Mouse (Mus musculus): ENCODE measurements at regions not wholly inside any gene's neighbourhood (a gene's known extent, or its start where the extent isn't known, plus 50 kb on each side); places are given as distances from the start of the nearest gene placed in this dataset.

- H3K4me3 ChIP-seq: no peak overlapping the region
- no peak overlapping the region for H3K27ac ChIP-seq
- DNase-seq: no peak
- no peak for TF ChIP-seq CTCF (IDR thresholded peaks at IDR 0.05)
- intact Hi-C loops (cut with DNase I): no loop called here
Observed at GRCm38 (mm10) chr7:133316701-133317475, 192.7 kb upstream of the Ctbp2 start.

- TF ChIP-seq CTCF (IDR thresholded peaks at IDR 0.05): no peak
- no peak for DNase-seq
- H3K4me3 ChIP-seq: no peak overlapping the region
- intact Hi-C loops (cut with DNase I): no loop called here
- no peak overlapping the region for H3K27ac ChIP-seq
Observed at GRCm38 (mm10) chr7:133315197-133316029, 191.3 kb upstream of the Ctbp2 start.

GRCm38 (mm10) chr7:133313115-133313514, 189.0 kb upstream of the Ctbp2 start:
- intact Hi-C loops (cut with DNase I): no loop called here
- DNase-seq: no peak
- Histone ChIP-seq H3K4me3 (no peak overlapping the region), H3K27ac (no peak overlapping the region)
- no peak for TF ChIP-seq CTCF (IDR thresholded peaks at IDR 0.05)

GRCm38 (mm10) chr7:133311116-133311801, 187.1 kb upstream of the Ctbp2 start:
- Histone ChIP-seq H3K27ac (no peak overlapping the region), H3K4me3 (no peak overlapping the region)
- TF ChIP-seq CTCF (IDR thresholded peaks at IDR 0.05): no peak
- no peak for DNase-seq
- intact Hi-C loops (cut with DNase I): no loop called here

- TF ChIP-seq CTCF (IDR thresholded peaks at IDR 0.05): no peak
- no peak overlapping the region for H3K27ac ChIP-seq
- intact Hi-C loops (cut with DNase I): no loop called here
- no peak for DNase-seq
- H3K4me3 ChIP-seq: no peak overlapping the region
Observed at GRCm38 (mm10) chr7:133304461-133304860, 180.3 kb upstream of the Ctbp2 start.

- Histone ChIP-seq H3K4me3 (no peak overlapping the region), H3K27ac (no peak overlapping the region)
- no peak for DNase-seq
- TF ChIP-seq CTCF (IDR thresholded peaks at IDR 0.05): no peak
- intact Hi-C loops (cut with DNase I): no loop called here
Observed at GRCm38 (mm10) chr7:133290471-133290870, 166.3 kb upstream of the Ctbp2 start.

- intact Hi-C loops (cut with DNase I): no loop called here
- H3K4me3 ChIP-seq: no peak overlapping the region
- TF ChIP-seq CTCF (IDR thresholded peaks at IDR 0.05): no peak
- no peak overlapping the region for H3K27ac ChIP-seq
- DNase-seq: no peak
Observed at GRCm38 (mm10) chr7:133288236-133288635, 164.1 kb upstream of the Ctbp2 start.

GRCm38 (mm10) chr7:133286836-133287235, 162.7 kb upstream of the Ctbp2 start:
- H3K27ac ChIP-seq: no peak overlapping the region
- DNase-seq: no peak
- H3K4me3 ChIP-seq: no peak overlapping the region
- TF ChIP-seq CTCF (IDR thresholded peaks at IDR 0.05): no peak
- intact Hi-C loops (cut with DNase I): no loop called here

- TF ChIP-seq CTCF (IDR thresholded peaks at IDR 0.05): no peak
- DNase-seq: no peak
- Histone ChIP-seq H3K4me3 (no peak overlapping the region), H3K27ac (no peak overlapping the region)
- intact Hi-C loops (cut with DNase I): no loop called here
Observed at GRCm38 (mm10) chr7:133286216-133286615, 162.1 kb upstream of the Ctbp2 start.

- TF ChIP-seq CTCF (IDR thresholded peaks at IDR 0.05): no peak
- no peak overlapping the region for H3K4me3 ChIP-seq
- DNase-seq: no peak
- no peak overlapping the region for H3K27ac ChIP-seq
- intact Hi-C loops (cut with DNase I): no loop called here
Observed at GRCm38 (mm10) chr7:133262161-133262560, 138.0 kb upstream of the Ctbp2 start.

GRCm38 (mm10) chr7:133259143-133259542, 135.0 kb upstream of the Ctbp2 start:
- no peak overlapping the region for H3K4me3 ChIP-seq
- no peak overlapping the region for H3K27ac ChIP-seq
- intact Hi-C loops (cut with DNase I): no loop called here
- TF ChIP-seq CTCF (IDR thresholded peaks at IDR 0.05): no peak
- DNase-seq: no peak

GRCm38 (mm10) chr7:133256831-133257230, 132.7 kb upstream of the Ctbp2 start:
- TF ChIP-seq CTCF (IDR thresholded peaks at IDR 0.05): no peak
- Histone ChIP-seq H3K4me3 (no peak overlapping the region), H3K27ac (no peak overlapping the region)
- intact Hi-C loops (cut with DNase I): no loop called here
- DNase-seq: no peak

- TF ChIP-seq CTCF (IDR thresholded peaks at IDR 0.05): no peak
- Histone ChIP-seq H3K4me3 (no peak overlapping the region), H3K27ac (no peak overlapping the region)
- no peak for DNase-seq
- intact Hi-C loops (cut with DNase I): no loop called here
Observed at GRCm38 (mm10) chr7:133244601-133245000, 120.4 kb upstream of the Ctbp2 start.

Measured in gastrocnemius, adult 2 months (tissue).